Mouse (Mus musculus) forebrain, embryonic 16.5 days (tissue): Measurements from ENCODE around the gene Akr1b7. TPM values are rescaled to one million over a fixed set of nuclear protein-coding genes. Genes with fewer than 3 reads are reported as not detected.
"Not testable (repeated sequence)": the region's sequence is repeated elsewhere in the genome, so short reads cannot be mapped to it uniquely, and the experiment has no call there.

Experiments used
- ATAC-seq: fragments of 200-750 bp; cut with Nextera tagmentation; 2 replicates; pipeline ENCODE4 v1.8.0; 2017; ENCODE audit warnings: mild to moderate bottlenecking, moderate library complexity
- H3K27ac ChIP-seq: fragments of 300-500 bp; sonication (generic); 2 replicates; pipeline ENCODE4 v1.5.1; 2014; ENCODE audit warnings: low read length, control low read depth
- H3K27me3 ChIP-seq: fragments of 300-500 bp; sonication (generic); replicated peaks from 2 replicates; pipeline ENCODE4 v1.6.1; 2014; ENCODE audit warnings: low read length; ENCODE audit not compliant: control insufficient read depth, insufficient read depth
- H3K36me3 ChIP-seq: fragments of 300-500 bp; sonication (generic); 2 replicates; pipeline ENCODE4 v1.6.1; 2014; ENCODE audit not compliant: control insufficient read depth, insufficient read depth
- H3K4me1 ChIP-seq: fragments of 300-500 bp; sonication (generic); replicated peaks from 2 replicates; pipeline ENCODE4 v1.6.1; 2014; ENCODE audit warnings: low read length; ENCODE audit not compliant: control insufficient read depth, insufficient read depth
- H3K4me2 ChIP-seq: fragments of 300-500 bp; sonication (generic); 2 replicates; pipeline ENCODE4 v1.6.1; 2014; ENCODE audit warnings: mild to moderate bottlenecking, low read length, control low read depth
- H3K4me3 ChIP-seq: fragments of 300-500 bp; sonication (generic); replicated peaks from 2 replicates; pipeline ENCODE4 v1.5.1; 2014; ENCODE audit warnings: mild to moderate bottlenecking, low read length, control low read depth
- H3K9ac ChIP-seq: fragments of 300-500 bp; sonication (generic); replicated peaks from 2 replicates; pipeline ENCODE4 v1.6.1; 2014; ENCODE audit warnings: low read depth, low read length, control low read depth
- H3K9me3 ChIP-seq: fragments of 300-500 bp; sonication (generic); 2 replicates; pipeline ENCODE4 v1.6.1; 2016; ENCODE audit warnings: low read length; ENCODE audit not compliant: control insufficient read depth
- WGBS: fragments of 180-500 bp; shearing (Covaris S2); extraction: QIAGEN DNeasy Blood & Tissue Kit; methylation state at CpG from one replicate; pipeline ENCODE4 v1.1.7; 2014; 5-methylcytosine and 5-hydroxymethylcytosine counted together
- polyA plus RNA-seq: library from polyadenylated mRNA; unstranded; fragments of >200 nt; fragmentation: Nextera tagmentation; extraction: Ambion mirVana; gene quantifications from 2 replicates; pipeline ENCODE4 v1.2.1, GENCODE M21; 2015

Akr1b7 gene
- polyA plus RNA-seq, 1 experiment from 2014 or later, result not detected

DNA sequence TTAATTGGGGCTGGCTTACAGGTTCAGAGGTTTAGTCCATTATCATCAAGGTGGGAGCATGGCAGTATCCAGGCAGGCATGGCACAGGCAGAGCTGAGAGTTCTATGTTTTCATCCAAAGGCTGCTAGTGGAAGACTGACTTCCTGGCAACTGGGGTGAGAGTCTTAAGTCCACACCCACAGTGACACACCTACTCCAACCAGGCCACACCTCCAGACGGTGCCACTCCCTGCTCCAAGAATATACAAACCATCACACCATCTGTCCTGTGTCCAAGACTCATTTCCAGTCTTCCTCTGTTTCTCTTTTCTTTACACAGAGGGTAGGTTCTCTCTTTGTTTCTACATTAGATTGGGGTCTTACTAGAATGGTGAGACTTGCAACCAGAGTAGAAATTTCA is 1.3 kb downstream of the Akr1b7 start:
- not testable (repeated sequence) for H3K36me3 ChIP-seq, H3K9me3 ChIP-seq, H3K4me1 ChIP-seq, H3K27ac ChIP-seq, ATAC-seq, H3K4me2 ChIP-seq, H3K4me3 ChIP-seq, H3K27me3 ChIP-seq, H3K9ac ChIP-seq
- 88% methylated on average over 1 of the region's 1 CpGs for WGBS

DNA sequence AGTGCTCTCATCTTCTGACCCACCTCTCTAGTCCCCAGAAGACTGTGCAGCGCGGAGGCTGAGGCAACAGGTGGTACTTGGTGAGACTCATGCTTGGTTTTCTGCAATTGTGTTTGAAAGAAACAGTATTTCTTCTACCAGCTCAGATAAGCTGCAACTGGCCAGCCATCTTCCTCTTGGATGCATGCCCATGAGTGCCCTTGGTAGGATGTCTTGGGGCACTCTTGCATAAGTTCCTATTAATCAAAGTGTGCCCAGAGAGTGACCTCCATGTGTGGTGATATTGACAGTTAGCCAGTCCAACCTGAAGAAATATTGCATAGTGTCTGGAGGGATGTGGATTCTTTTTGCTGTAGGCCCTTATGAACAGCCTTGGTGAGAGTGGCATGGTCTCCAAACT is 4.4 kb downstream of the Akr1b7 start:
- H3K4me2 ChIP-seq, result no peak overlapping the region
- no peak overlapping the region for H3K4me3 ChIP-seq
- H3K27me3 ChIP-seq, result no peaks in the 10 kb centered on the region
- H3K9ac ChIP-seq, result no peak overlapping the region
- H3K27ac ChIP-seq, result no peak overlapping the region
- H3K36me3 ChIP-seq, result no peaks in the 10 kb centered on the region
- ATAC-seq, result no peak
- no peaks in the 10 kb centered on the region for H3K4me1 ChIP-seq
- 100% methylated on average over 2 of the region's 2 CpGs for WGBS
- H3K9me3 ChIP-seq, result no peaks in the 10 kb centered on the region

DNA sequence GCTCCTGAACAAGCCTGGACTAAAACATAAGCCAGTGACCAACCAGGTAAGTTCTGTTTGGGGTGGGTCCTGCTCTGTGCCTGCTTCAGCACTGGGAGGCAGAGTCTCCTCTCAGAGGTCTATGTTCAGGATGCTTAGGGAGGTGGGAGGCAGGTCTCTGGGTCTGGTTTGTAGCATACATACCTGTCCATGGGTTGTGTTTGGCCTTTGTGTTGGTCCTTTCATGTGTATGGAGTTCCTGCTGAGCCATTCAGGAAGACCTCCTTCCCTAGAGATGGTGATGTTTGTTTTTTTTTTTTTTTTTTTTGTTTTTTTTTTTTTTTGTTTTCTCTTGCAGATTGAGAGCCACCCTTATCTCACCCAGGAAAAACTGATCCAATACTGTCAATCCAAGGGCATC is 6.9 kb downstream of the Akr1b7 start:
- Histone ChIP-seq H3K9ac (no peak overlapping the region), H3K36me3 (no peaks in the 10 kb centered on the region), H3K4me2 (no peak overlapping the region), H3K27me3 (no peaks in the 10 kb centered on the region), H3K4me3 (no peak overlapping the region), H3K27ac (no peak overlapping the region), H3K4me1 (no peaks in the 10 kb centered on the region), H3K9me3 (no peaks in the 10 kb centered on the region)
- no peak for ATAC-seq

DNA sequence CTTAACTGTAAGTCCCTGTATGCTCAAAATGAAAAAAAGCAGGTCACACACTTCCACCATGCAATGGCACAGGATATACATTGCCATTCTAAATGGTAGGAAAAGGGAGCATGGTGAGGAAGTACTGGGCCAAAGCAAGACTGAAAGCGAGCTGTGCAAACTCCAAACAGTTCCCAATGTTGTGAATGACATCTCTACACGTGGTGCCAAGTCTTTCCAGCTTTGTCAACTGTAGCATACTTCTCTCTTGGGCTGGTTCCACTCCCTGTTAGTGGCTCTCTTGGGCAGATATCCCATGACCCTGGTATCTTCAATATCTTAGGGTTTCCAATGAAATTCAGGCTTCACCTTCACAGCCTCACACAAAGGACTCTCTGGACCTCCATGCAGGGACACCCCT is 26.9 kb downstream of the Akr1b7 start:
- no peak overlapping the region for H3K4me3 ChIP-seq
- H3K36me3 ChIP-seq, result no peaks in the 10 kb centered on the region
- no peak overlapping the region for H3K4me2 ChIP-seq
- H3K27ac ChIP-seq, result no peak overlapping the region
- H3K4me1 ChIP-seq, result no peaks in the 10 kb centered on the region
- no peak for ATAC-seq
- no peak overlapping the region for H3K9ac ChIP-seq
- WGBS, result 68% methylated on average over 2 of the region's 2 CpGs
- H3K27me3 ChIP-seq, result no peaks in the 10 kb centered on the region
- no peaks in the 10 kb centered on the region for H3K9me3 ChIP-seq

DNA sequence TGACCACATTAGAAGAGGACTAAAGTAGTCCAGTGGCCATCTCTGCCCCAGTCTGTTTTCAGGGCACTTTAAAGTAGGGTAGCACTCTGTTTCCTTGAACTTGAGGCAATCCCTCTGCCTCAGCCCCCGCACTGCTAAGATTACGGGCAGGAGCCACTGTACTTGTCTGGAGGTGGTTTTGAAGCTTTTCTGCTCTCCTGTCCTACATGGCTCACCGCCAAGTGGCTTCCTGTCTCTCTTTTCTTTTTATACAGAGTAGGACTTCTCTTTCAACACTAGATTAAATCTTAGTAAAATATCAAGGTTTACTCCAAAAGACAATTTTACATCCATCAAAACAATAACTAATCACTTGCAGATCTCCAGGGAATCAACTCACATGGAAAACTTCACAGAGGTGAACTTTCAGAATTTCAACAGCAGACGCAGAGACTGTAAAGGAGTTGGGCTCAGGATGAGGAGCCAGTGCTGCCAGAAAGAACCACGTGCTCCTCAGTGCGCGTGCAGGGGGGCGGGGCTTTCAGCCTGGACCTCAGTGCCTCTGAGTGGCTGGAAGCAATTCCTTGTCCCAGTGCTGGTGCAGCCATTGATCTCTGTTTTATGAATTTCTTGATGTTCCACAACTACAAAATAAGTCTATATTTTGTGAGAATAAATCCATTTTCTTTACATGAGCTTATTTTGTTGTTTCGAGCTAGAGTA is 29.6 kb downstream of the Akr1b7 start:
- Histone ChIP-seq H3K4me1 (no peaks in the 10 kb centered on the region), H3K27me3 (no peaks in the 10 kb centered on the region), H3K4me3 (no peak overlapping the region), H3K27ac (no peak overlapping the region), H3K9me3 (no peaks in the 10 kb centered on the region), H3K4me2 (no peak overlapping the region), H3K36me3 (no peaks in the 10 kb centered on the region), H3K9ac (no peak overlapping the region)
- ATAC-seq, result no peak
- 73% methylated on average over 9 of the region's 9 CpGs for WGBS

DNA sequence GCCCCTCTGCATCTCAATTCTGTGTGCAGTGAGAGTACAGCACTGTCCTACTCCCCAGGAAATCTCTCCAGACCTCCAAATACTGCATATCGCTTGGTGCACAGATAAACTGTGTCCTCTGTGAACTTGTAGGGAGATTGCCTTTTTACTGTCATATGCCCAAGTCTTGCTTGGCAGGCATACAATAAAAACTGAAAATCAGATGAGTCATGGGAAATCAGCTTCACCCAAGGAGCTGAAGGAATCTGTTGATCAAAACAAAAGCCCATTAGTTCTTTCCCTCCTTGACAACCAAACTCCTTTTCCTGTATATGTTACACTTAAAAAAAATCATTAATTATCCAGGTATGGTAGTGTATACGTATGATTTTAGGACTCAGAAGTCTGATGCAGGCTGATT is 31.7 kb downstream of the Akr1b7 start:
- WGBS, result 87% methylated on average over 2 of the region's 2 CpGs
- ATAC-seq, result no peak
- no peaks in the 10 kb centered on the region for H3K9me3 ChIP-seq

DNA sequence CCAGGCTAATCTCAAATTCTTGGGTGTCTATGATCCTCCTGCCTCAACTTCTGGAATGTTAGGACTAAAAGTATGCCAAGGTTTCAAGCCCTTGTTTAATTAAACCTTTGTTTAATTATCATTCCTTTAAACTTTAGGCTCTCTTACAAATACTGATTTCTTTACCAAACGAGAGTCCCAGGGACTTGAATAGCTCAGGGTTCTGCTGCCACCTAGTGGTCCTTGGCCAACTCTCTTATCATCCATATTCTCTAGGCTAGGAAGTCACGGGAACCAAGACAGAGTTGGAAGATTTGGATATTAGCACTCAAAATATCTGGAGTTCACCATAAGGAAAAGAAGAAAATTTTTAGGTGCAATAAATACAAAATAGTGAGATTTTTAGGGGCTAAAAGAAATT is 35.8 kb downstream of the Akr1b7 start:
- no peaks in the 10 kb centered on the region for H3K4me1 ChIP-seq
- ATAC-seq, result no peak
- no peak overlapping the region for H3K4me2 ChIP-seq
- H3K9ac ChIP-seq, result no peak overlapping the region
- no peaks in the 10 kb centered on the region for H3K27me3 ChIP-seq
- no peak overlapping the region for H3K4me3 ChIP-seq
- no peaks in the 10 kb centered on the region for H3K9me3 ChIP-seq
- no peaks in the 10 kb centered on the region for H3K36me3 ChIP-seq
- WGBS, result 7% methylated on average over 2 of the region's 2 CpGs
- no peak overlapping the region for H3K27ac ChIP-seq

More for the DNA sequence above, 31.7 kb downstream of the Akr1b7 start:
- H3K4me1 ChIP-seq, result no peaks in the 10 kb centered on the region
- H3K36me3 ChIP-seq, result no peaks in the 10 kb centered on the region
- no peak overlapping the region for H3K4me2 ChIP-seq
- H3K27ac ChIP-seq, result no peak overlapping the region
- H3K4me3 ChIP-seq, result no peak overlapping the region
- no peak overlapping the region for H3K9ac ChIP-seq
- H3K27me3 ChIP-seq, result no peaks in the 10 kb centered on the region

DNA sequence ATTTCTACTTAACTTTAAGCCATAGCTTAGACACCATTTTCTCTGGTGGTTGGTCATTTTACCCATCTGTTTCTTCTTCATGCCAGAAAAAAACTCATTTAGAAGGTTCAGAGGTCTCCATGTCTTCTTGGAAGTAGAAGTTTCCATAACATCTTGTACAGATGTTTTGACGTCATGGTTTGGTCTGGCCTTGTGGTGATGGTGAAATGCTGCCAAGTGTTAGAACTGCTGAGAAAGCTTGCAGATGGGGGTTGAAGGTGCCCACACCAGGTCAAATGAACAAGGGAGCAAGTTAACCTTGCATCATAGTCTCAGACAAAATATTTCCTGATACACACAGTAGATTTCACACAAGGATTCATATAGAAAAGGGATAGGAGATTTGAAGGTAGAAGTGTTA is 36.6 kb downstream of the Akr1b7 start:
- Histone ChIP-seq H3K4me2 (no peak overlapping the region), H3K4me1 (no peaks in the 10 kb centered on the region), H3K27ac (no peak overlapping the region), H3K4me3 (no peak overlapping the region), H3K27me3 (no peaks in the 10 kb centered on the region), H3K36me3 (no peaks in the 10 kb centered on the region), H3K9ac (no peak overlapping the region), H3K9me3 (no peaks in the 10 kb centered on the region)
- no peak for ATAC-seq
- WGBS, result 80% methylated on average over 1 of the region's 1 CpGs

DNA sequence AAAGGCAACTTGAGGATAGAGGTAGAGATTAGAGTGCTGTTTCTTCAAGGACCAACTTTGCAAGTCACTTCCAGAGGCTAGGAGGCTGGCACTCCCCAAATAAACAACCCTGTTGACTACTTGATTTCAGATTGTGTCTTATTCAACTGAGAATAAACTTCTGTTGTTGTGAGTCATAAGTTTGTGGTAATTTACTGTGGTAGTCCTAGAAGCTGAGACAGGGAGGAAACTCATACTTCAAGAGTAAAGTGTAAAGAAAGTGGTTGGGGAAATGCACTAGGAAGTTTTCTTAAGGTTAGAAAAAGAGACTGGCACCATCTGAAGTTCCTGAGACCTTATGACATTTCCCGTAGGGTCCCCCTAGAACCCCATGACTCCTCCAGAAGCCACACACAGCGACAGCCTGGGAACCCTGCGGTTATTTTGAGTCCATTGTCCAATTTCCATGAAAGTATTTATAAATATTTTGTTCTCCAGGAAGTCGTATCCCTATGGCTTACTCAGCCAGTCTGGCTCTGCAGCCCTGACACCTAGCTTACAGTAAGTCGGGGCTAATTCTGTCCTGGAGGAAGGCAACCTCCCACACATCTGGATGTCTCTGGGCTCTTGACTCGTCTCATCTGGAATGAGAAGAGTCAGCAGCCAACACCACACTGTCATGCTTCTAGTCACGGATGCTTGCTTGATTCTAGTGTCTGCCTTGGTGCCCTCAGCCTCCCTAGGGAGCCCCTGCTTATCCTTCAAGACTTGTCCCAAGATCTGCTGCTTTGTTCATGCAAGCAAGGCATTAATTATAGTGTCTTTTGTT is 41.0 kb downstream of the Akr1b7 start:
- Histone ChIP-seq H3K4me2 (no peak overlapping the region), H3K36me3 (no peaks in the 10 kb centered on the region), H3K4me1 (no peaks in the 10 kb centered on the region), H3K9ac (no peak overlapping the region), H3K27ac (no peak overlapping the region), H3K27me3 (no peaks in the 10 kb centered on the region), H3K9me3 (no peaks in the 10 kb centered on the region), H3K4me3 (no peak overlapping the region)
- no peak for ATAC-seq
- WGBS, result 67% methylated on average over 7 of the region's 7 CpGs
